Mouse (Mus musculus) midbrain, embryonic 12.5 days (tissue): ENCODE measurements at regions not wholly inside any gene's neighbourhood (a gene's known extent, or its start where the extent isn't known, plus 50 kb on each side); places are given as distances from the start of the nearest gene placed in this dataset.

Experiments
- ATAC-seq: fragments of 200-750 bp; cut with Nextera tagmentation; 2 replicates; pipeline ENCODE4 v1.8.0; 2017; ENCODE audit warnings: low read depth, moderate TSS enrichment, moderate library complexity; ENCODE audit not compliant: low FRiP score
- H3K27ac ChIP-seq: fragments of 300-500 bp; sonication (generic); replicated peaks from 2 replicates; pipeline ENCODE4 v1.5.1; 2016; ENCODE audit warnings: mild to moderate bottlenecking
- H3K27me3 ChIP-seq: fragments of 300-500 bp; sonication (generic); 2 replicates; pipeline ENCODE4 v1.6.1; 2016; ENCODE audit warnings: mild to moderate bottlenecking
- H3K36me3 ChIP-seq: fragments of 300-500 bp; sonication (generic); 2 replicates; pipeline ENCODE4 v1.6.1; 2016
- H3K4me1 ChIP-seq: fragments of 300-500 bp; sonication (generic); 2 replicates; pipeline ENCODE4 v1.6.1; 2016
- H3K4me2 ChIP-seq: fragments of 300-500 bp; sonication (generic); replicated peaks from 2 replicates; pipeline ENCODE4 v1.6.1; 2016; ENCODE audit warnings: mild to moderate bottlenecking, moderate library complexity
- H3K4me3 ChIP-seq: fragments of 300-500 bp; sonication (generic); 2 replicates; pipeline ENCODE4 v1.5.1; 2016; ENCODE audit warnings: mild to moderate bottlenecking
- H3K9ac ChIP-seq: fragments of 300-500 bp; sonication (generic); replicated peaks from 2 replicates; pipeline ENCODE4 v1.6.1; 2016; ENCODE audit warnings: mild to moderate bottlenecking, moderate library complexity
- H3K9me3 ChIP-seq: fragments of 300-500 bp; sonication (generic); 2 replicates; pipeline ENCODE4 v1.6.1; 2016; ENCODE audit warnings: mild to moderate bottlenecking
- WGBS: fragments of 180-500 bp; shearing (Covaris S2); methylation state at CpG from one replicate; pipeline ENCODE4 v1.1.7; 2016; 5-methylcytosine and 5-hydroxymethylcytosine counted together

DNA sequence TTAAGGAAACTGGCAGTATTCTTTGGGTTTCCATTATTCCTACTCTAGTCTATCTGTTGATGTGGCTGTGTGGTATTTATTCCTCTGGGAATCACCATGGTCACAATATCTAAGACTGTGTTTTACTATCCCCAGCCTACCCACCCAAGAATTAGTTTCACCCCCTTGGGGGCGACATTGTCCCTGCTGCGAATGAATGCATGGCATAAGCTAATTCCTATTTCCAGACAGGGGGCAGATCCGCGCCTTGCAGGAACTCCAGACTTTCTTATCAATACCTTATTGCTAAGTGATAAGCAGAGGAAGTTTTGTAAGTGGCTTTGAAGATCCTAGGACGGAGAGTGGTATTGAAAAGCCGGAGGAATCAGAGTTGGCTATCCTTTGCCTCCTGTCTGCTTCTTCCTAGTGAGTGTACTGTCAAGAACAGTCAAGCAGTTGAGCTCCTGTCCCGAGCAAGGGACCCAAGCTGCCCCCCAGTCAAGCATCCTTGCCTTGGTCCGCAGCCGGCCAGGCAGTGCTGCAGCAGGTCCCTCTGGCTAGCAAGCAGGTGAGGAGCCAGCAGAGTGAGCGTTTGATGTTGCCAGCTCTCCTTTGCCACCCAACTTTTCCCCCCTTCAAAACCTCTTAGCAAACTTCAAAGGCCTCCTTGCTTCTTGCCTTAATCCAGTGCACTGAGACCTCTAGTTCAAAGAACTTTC is 469.3 kb downstream of the Tmem182 start:
- H3K4me1 ChIP-seq: peaks cover 55% of the 10 kb centered on the region
- peak overlapping the region; percentile 81 for H3K27ac ChIP-seq
- H3K27me3 ChIP-seq: no peaks in the 10 kb centered on the region
- ATAC-seq: peak; percentile 23; the same call in 1 of the 2 replicates
- peak overlapping the region; percentile 46 for H3K4me2 ChIP-seq
- H3K9ac ChIP-seq: peak overlapping the region; percentile 37; the same call in 1 of the 2 replicates
- H3K4me3 ChIP-seq: peak overlapping the region; percentile 27
- no peaks in the 10 kb centered on the region for H3K36me3 ChIP-seq
- 3% methylated on average over 10 of the region's 10 CpGs for WGBS
- no peaks in the 10 kb centered on the region for H3K9me3 ChIP-seq

DNA sequence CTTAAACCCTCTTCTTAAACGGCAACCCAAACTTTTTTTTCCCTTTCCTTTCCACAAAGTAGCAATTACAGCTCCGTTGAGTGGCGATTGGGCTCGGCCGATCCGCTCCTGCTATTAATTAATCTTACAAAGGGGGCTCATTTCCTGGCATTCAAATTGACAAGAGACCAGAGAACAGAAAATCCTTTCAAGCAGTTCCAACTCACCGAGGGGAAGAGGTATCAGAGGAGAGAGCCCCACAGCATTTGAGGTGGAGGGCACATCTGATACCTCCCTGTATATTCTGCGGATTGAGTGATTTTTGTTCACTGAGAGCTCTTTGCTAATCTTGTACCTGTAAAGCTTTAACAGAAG is 469.8 kb downstream of the Tmem182 start:
- Histone ChIP-seq H3K9ac (peak overlapping the region; percentile 37; the same call in 1 of the 2 replicates), H3K4me3 (peak overlapping the region; percentile 27), H3K4me2 (peak overlapping the region; percentile 46), H3K4me1 (peaks cover 50% of the 10 kb centered on the region), H3K27me3 (no peaks in the 10 kb centered on the region), H3K27ac (peak overlapping the region; percentile 81), H3K9me3 (0 out of 2 replicates have a peak, but pooled peaks cover 3% of the 10 kb centered on the region), H3K36me3 (no peaks in the 10 kb centered on the region)
- WGBS: under 1% methylated on average over 8 of the region's 8 CpGs
- peak; percentile 17; the same call in 1 of the 2 replicates for ATAC-seq

DNA sequence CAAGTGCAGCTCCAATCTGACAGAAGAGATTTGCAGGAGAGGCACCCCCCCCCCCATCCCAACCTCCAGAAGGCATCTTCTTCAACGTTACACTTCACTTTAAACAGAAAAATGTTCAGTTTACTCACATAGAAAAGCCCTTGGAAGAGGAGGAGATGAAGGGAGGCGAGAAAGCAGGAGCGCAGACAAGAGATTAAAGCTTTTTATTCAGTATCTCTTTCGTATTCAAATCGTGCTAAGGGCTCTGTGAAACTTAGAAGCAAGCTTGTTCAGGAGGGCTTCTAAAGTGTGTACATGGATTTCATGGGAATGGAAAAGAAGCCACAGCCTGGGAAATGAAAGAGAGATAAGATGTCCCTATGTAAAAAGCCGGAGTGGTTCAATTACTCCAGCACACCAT is 470.2 kb downstream of the Tmem182 start:
- Histone ChIP-seq H3K4me2 (peak overlapping the region; percentile 46), H3K9ac (0 out of 2 replicates have a peak overlapping the region, but pooled peaks have one; percentile 37), H3K27me3 (no peaks in the 10 kb centered on the region), H3K36me3 (no peaks in the 10 kb centered on the region), H3K4me1 (peaks cover 46% of the 10 kb centered on the region), H3K4me3 (peak overlapping the region; percentile 27), H3K9me3 (0 out of 2 replicates have a peak, but pooled peaks cover 3% of the 10 kb centered on the region), H3K27ac (peak overlapping the region; percentile 81)
- WGBS: 8% methylated on average over 6 of the region's 6 CpGs
- no peak for ATAC-seq

DNA sequence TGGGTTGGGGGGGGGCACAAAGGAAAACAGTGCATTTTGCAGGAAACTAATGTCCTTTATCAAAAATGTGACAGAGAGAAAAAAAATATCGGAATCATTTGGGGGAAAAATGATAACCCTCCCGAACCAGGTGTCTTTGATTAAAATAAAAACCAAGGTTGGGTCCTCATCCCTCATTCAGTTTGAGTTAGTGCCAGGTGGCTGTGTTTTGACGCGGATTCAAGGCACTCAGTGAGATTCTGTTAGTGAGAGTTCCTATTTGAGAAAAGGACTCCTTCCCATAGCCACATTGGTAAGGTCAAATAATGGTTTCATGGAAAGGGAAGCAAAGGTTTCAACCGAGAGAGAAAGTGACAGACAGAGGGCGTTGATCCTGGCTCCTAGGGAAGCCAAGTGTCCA is 470.9 kb downstream of the Tmem182 start:
- H3K4me1 ChIP-seq: peaks cover 39% of the 10 kb centered on the region

DNA sequence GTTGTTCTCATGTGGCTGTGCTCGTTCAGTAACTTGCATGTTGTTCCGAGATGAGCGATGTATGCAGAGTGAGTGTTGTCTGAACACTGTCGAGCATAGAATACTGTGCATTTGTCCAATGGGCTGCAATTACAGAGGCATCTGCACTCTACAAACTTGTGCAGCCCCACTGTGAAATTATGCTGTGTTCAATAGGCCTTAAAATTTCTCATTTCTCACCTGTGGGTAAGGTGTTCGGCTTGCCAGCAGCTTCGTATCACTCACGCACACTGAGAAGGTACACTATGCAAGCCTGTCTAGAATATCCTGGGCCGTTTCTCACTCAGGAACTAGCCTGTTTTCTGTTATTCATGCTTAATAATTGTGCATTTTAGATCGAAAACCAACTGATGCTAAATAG is 479.8 kb downstream of the Tmem182 start:
- H3K4me1 ChIP-seq: no peaks in the 10 kb centered on the region
- no peaks in the 10 kb centered on the region for H3K27me3 ChIP-seq
- H3K4me2 ChIP-seq: no peak overlapping the region
- WGBS: 89% methylated on average over 9 of the region's 9 CpGs
- H3K9me3 ChIP-seq: no peaks in the 10 kb centered on the region
- H3K27ac ChIP-seq: no peak overlapping the region
- no peak overlapping the region for H3K9ac ChIP-seq
- H3K4me3 ChIP-seq: no peak overlapping the region
- ATAC-seq: no peak
- H3K36me3 ChIP-seq: no peaks in the 10 kb centered on the region

More for the DNA sequence above, 470.9 kb downstream of the Tmem182 start:
- Histone ChIP-seq H3K4me2 (no peak overlapping the region), H3K9me3 (0 out of 2 replicates have a peak, but pooled peaks cover 3% of the 10 kb centered on the region), H3K27me3 (no peaks in the 10 kb centered on the region), H3K4me3 (no peak overlapping the region), H3K9ac (no peak overlapping the region), H3K27ac (peak overlapping the region; percentile 39; the same call in 1 of the 2 replicates), H3K36me3 (no peaks in the 10 kb centered on the region)
- WGBS: 36% methylated on average over 6 of the region's 6 CpGs
- ATAC-seq: no peak

DNA sequence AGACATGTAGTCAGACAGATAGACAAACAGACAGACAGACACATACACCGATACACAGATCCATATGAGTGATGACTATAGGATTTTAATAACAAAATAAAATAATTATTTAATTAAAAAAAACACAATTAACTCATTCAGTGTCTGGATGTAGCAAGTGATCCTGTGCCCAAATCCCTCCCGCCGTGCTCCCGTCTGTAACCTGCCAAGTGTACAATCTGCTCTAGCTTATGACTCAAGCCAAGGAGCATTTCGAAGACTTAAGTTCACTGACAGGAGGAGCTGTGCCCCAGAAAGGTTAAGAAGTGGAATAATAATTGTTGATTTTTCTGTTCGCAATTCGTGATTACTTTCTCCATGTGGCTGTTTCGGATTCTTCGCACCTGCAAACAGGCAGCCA is 480.8 kb downstream of the Tmem182 start:
- 93% methylated on average over 9 of the region's 9 CpGs for WGBS
- ATAC-seq: no peak
- Histone ChIP-seq H3K27me3 (no peaks in the 10 kb centered on the region), H3K27ac (no peak overlapping the region), H3K4me1 (no peaks in the 10 kb centered on the region), H3K36me3 (no peaks in the 10 kb centered on the region), H3K4me2 (no peak overlapping the region), H3K9me3 (no peaks in the 10 kb centered on the region), H3K4me3 (no peak overlapping the region), H3K9ac (no peak overlapping the region)

DNA sequence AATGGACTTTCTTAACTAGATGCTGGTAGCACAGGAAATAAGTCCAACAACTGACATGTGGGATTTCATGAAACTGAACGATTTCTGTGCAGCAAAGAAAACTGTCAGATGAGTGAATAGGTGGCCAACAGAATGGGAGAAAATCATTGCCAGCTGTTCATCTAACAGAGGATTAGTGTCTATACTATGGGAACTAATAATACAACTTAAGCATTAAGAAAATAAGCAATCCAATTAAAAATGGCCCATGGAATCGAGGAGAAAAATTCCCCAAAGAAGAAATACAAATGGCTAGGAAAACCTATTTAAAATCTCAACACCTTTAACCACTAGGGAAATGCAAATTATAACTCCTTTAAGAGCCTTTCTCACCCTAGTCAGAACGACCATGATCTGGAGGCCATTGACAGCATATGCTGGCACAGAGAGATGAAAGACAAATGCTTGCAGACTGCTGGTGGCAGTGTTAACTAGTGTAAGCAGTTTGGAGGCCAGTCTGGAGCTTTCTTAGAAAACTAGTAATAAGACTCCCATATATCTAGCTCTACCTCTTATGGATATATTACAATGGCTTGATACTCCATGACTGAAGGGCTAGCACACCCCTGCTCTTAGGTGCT is 521.6 kb downstream of the Tmem182 start:
- H3K9ac ChIP-seq: no peak overlapping the region
- 0 out of 2 replicates have a peak, but pooled peaks have one; percentile 34 for ATAC-seq
- WGBS: 12% methylated on average over 3 of the region's 3 CpGs
- no peaks in the 10 kb centered on the region for H3K36me3 ChIP-seq
- H3K4me1 ChIP-seq: 0 out of 2 replicates have a peak, but pooled peaks cover 6% of the 10 kb centered on the region
- no peak overlapping the region for H3K4me2 ChIP-seq
- H3K27ac ChIP-seq: no peak overlapping the region
- H3K27me3 ChIP-seq: no peaks in the 10 kb centered on the region
- no peak overlapping the region for H3K4me3 ChIP-seq
- no peaks in the 10 kb centered on the region for H3K9me3 ChIP-seq

DNA sequence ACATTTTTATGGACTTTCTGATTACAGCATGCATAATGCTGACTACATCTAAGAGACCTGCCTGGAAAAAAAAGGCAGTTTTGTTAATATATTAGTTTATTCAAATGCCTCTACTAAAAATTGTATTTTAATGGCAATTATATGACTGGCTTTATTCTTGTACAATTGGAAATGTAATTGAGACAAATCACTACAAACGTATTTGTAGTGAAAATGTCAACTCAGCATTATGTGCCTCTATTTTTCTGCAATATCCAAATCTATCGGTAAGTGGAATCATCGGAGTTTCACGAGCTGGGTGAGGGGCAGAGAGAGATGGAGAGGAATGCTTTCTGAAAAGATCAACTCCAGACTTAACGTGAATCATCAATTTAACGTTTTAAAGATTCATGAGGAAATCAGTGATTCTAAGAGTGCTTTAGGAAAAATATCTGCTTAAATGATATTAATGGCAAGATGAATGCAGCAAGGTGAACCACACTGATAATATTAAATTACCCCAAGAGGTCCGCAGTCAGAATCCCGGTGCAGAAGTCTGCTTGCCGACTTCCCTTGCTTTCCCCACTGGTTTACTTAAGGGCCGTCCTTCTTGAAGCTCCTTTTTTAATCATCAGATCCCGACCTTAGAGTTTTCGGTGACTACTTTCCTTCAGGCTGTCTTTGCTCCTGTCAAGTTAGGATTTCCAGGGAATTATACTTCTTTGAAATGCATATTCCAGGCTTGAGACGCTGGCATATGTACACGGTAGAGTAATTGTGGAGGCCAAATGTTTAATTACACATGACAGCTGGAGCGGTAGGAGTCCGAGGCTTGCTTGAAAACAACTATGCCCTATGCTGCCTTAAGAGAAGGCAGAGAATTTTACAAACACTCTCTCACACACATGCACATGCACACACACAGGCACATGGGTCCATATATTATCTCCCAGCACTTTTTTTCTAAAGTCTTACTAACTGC is 544.7 kb downstream of the Tmem182 start:
- Histone ChIP-seq H3K9ac (no peak overlapping the region), H3K36me3 (no peaks in the 10 kb centered on the region), H3K4me1 (peaks cover 5% of the 10 kb centered on the region), H3K27ac (peak overlapping the region; percentile 46; the same call in 1 of the 2 replicates), H3K4me2 (peak overlapping the region; percentile 37), H3K27me3 (no peaks in the 10 kb centered on the region), H3K4me3 (0 out of 2 replicates have a peak overlapping the region, but pooled peaks have one; percentile 12), H3K9me3 (no peaks in the 10 kb centered on the region)
- peak; percentile 73 for ATAC-seq
- WGBS: 46% methylated on average over 16 of the region's 16 CpGs

DNA sequence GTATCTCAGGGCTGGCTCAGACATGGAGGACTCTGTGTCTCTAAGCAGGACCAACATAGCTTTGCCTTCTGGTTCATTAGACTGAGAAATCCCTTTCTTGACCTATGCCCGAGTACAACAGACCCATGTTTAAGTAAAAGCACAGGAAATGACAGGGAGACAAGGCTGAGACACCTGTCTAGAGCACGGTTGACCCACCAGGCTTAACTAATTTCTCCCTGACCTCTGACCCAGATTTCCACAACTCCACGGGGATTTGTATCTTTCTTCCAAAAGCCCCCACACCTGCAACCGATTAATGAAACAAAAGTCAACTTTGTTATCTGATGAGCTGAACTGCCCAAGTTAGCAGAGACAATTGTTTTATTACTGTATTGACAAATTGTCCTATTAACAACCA is 553.7 kb downstream of the Tmem182 start:
- Histone ChIP-seq H3K27me3 (no peaks in the 10 kb centered on the region), H3K4me3 (no peak overlapping the region), H3K4me1 (no peaks in the 10 kb centered on the region), H3K36me3 (no peaks in the 10 kb centered on the region), H3K9ac (no peak overlapping the region), H3K27ac (no peak overlapping the region), H3K4me2 (no peak overlapping the region), H3K9me3 (no peaks in the 10 kb centered on the region)
- no peak for ATAC-seq
- 14% methylated on average over 4 of the region's 4 CpGs for WGBS

DNA sequence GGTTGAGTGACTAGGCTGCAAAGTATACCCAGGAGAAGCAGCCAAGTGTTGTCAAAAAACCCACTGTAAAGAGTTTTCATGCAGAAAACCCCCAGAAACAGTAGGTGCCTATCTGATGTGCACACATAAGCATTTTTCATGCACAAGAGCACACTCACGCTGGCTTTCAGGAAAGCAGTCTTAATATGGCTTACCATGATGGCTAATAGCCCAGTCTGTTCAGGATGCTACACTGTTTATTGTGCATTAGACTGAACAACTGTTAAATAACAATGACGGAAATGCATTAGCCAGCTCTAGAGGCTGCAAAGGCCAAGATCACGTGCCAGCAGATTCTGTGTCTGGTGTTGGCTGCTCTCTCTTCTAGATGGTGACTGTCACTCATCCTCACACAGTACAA is 556.1 kb downstream of the Tmem182 start:
- no peaks in the 10 kb centered on the region for H3K36me3 ChIP-seq
- H3K27me3 ChIP-seq: no peaks in the 10 kb centered on the region
- H3K9me3 ChIP-seq: no peaks in the 10 kb centered on the region
- 85% methylated on average over 3 of the region's 3 CpGs for WGBS
- no peak for ATAC-seq
- no peak overlapping the region for H3K9ac ChIP-seq
- no peaks in the 10 kb centered on the region for H3K4me1 ChIP-seq
- no peak overlapping the region for H3K27ac ChIP-seq
- no peak overlapping the region for H3K4me3 ChIP-seq
- H3K4me2 ChIP-seq: no peak overlapping the region

DNA sequence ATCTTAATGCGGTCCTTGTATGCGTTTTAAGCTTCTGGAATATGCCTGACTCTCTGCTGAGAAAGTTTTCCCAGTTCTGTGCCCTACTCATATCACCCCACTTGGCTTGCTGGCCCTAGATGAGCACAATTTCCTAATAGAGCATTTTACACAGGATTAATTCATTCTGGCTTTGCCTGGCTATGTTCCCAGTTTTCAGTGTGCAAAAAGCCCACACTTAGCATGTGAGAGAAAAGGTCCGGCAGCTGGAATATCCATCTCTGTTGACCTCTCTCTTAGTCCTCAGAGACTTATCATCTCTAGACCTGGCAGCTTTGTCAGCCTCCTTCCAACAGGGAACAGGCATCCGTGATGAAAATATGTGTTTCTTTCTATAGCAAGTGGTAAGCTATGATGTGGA is 574.6 kb downstream of the Tmem182 start:
- no peak for ATAC-seq

More for the DNA sequence above, 574.6 kb downstream of the Tmem182 start:
- H3K4me1 ChIP-seq: peaks cover 4% of the 10 kb centered on the region; the same call in 1 of the 2 replicates
- H3K9ac ChIP-seq: no peak overlapping the region
- no peak overlapping the region for H3K27ac ChIP-seq
- no peak overlapping the region for H3K4me2 ChIP-seq
- H3K36me3 ChIP-seq: no peaks in the 10 kb centered on the region
- H3K27me3 ChIP-seq: no peaks in the 10 kb centered on the region
- no peaks in the 10 kb centered on the region for H3K9me3 ChIP-seq
- no peak overlapping the region for H3K4me3 ChIP-seq
- 81% methylated on average over 4 of the region's 4 CpGs for WGBS
